Mouse (Mus musculus) ovary, postnatal 36 days (tissue): ENCODE data around the gene Ric8b.

Experiments
- DNase-seq: peaks from one replicate; pipeline ENCODE4 v3.0.0; 2022; ENCODE audit warnings: low spot score, mixed read lengths

Ric8b gene

GRCm38 (mm10) chr10:85054876-85055275 lies 137.5 kb downstream of the Ric8b start:
- DNase-seq = no peak
